Mouse (Mus musculus) midbrain, embryonic 14.5 days (tissue): Measurements from ENCODE around the gene Psmd9. TPM values are rescaled to one million over a fixed set of nuclear protein-coding genes. Genes with fewer than 3 reads are reported as not detected.

Experiments
- ATAC-seq: fragments of 200-750 bp; cut with Nextera tagmentation; 2 replicates; pipeline ENCODE4 v1.8.0; 2017; ENCODE audit warnings: moderate number of reproducible peaks, moderate library complexity; ENCODE audit not compliant: low FRiP score, low TSS enrichment
- DNase-seq: peaks from one replicate; pipeline ENCODE4 v3.0.0-alpha.2; 2015
- H3K27ac ChIP-seq: fragments of 300-500 bp; sonication (generic); replicated peaks from 2 replicates; pipeline ENCODE4 v1.5.1; 2014; ENCODE audit warnings: mild to moderate bottlenecking, low read depth, low read length, moderate library complexity
- H3K27me3 ChIP-seq: fragments of 300-500 bp; sonication (generic); 2 replicates; pipeline ENCODE4 v1.6.1; 2014; ENCODE audit warnings: low read length, control low read depth, mixed read lengths; ENCODE audit not compliant: control insufficient read depth, insufficient read depth
- H3K36me3 ChIP-seq: fragments of 300-500 bp; sonication (generic); 2 replicates; pipeline ENCODE4 v1.6.1; 2014; ENCODE audit warnings: low read length, control low read depth; ENCODE audit not compliant: control insufficient read depth, insufficient read depth
- H3K4me1 ChIP-seq: fragments of 300-500 bp; sonication (generic); 2 replicates; pipeline ENCODE4 v1.6.1; 2014; ENCODE audit warnings: mild to moderate bottlenecking, antibody characterized with exemption, low read length, control low read depth; ENCODE audit not compliant: control insufficient read depth, insufficient read depth
- H3K4me2 ChIP-seq: fragments of 300-500 bp; sonication (generic); 2 replicates; pipeline ENCODE4 v1.6.1; 2014; ENCODE audit warnings: mild to moderate bottlenecking, low read length, moderate library complexity
- H3K4me3 ChIP-seq: fragments of 300-500 bp; sonication (generic); replicated peaks from 2 replicates; pipeline ENCODE4 v1.5.1; 2014; ENCODE audit warnings: low read depth, low read length
- H3K9ac ChIP-seq: fragments of 300-500 bp; sonication (generic); replicated peaks from 2 replicates; pipeline ENCODE4 v1.6.1; 2014; ENCODE audit warnings: mild to moderate bottlenecking, low read length, moderate library complexity
- H3K9me3 ChIP-seq: fragments of 300-500 bp; sonication (generic); 2 replicates; pipeline ENCODE4 v1.6.1; 2016; ENCODE audit warnings: low read length, control low read depth, mixed read lengths; ENCODE audit not compliant: control insufficient read depth
- WGBS: fragments of 180-500 bp; shearing (Covaris S2); extraction: QIAGEN DNeasy Blood & Tissue Kit; methylation state at CpG from one replicate; pipeline ENCODE4 v1.1.7; 2014; 5-methylcytosine and 5-hydroxymethylcytosine counted together
- polyA plus RNA-seq: library from polyadenylated mRNA; unstranded; fragments of >200 nt; fragmentation: Nextera tagmentation; extraction: Ambion mirVana; gene quantifications from 2 replicates; pipeline ENCODE4 v1.2.1, GENCODE M21; 2014

Psmd9 gene
- polyA plus RNA-seq, 1 experiment from 2014 or later: 51.3 TPM

- H3K27ac ChIP-seq: no peak overlapping the region
- H3K9ac ChIP-seq: no peak overlapping the region
- H3K27me3 ChIP-seq: no peaks in the 10 kb centered on the region
- DNase-seq (no peak), ATAC-seq (no peak)
- H3K4me2 ChIP-seq: no peak overlapping the region
- H3K4me3 ChIP-seq: no peak overlapping the region
- H3K4me1 ChIP-seq: peaks cover 52% of the 10 kb centered on the region
- H3K36me3 ChIP-seq: peaks cover 57% of the 10 kb centered on the region
- H3K9me3 ChIP-seq: no peaks in the 10 kb centered on the region
- 86% methylated on average over 17 of the region's 17 CpGs for WGBS
Measured at GRCm38 (mm10) chr5:123147569-123147968, 21.6 kb upstream of the Psmd9 start.

DNA sequence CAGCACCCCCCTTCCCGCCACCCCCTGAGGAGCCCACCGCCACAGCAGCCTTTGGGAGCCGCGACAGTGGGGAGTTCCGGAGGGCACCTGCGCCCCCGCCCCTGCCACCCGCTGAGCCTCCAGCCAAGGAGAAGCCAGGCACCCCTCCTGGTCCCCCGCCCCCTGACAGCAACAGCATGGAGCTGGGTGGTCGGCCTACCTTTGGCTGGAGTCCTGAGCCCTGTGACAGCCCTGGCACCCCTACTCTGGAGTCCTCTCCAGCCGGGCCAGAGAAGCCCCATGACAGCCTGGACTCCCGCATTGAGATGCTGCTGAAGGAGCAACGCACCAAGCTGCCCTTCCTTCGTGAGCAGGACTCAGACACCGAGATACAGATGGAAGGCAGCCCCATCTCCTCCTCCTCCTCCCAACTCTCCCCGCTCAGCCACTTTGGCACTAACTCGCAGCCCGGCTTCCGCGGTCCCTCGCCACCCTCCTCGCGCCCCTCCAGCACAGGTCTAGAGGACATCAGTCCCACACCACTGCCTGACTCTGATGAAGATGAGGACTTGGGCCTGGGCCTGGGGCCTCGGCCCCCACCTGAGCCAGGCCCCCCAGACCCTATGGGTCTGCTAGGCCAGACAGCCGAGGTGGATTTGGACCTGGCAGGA is 21.0 kb upstream of the Psmd9 start:
- Histone ChIP-seq H3K9me3 (no peaks in the 10 kb centered on the region), H3K9ac (0 out of 2 replicates have a peak overlapping the region, but pooled peaks have one; percentile 14), H3K4me2 (peak overlapping the region; percentile 60; the same call in 1 of the 2 replicates), H3K27me3 (no peaks in the 10 kb centered on the region), H3K27ac (no peak overlapping the region), H3K4me1 (peaks cover 52% of the 10 kb centered on the region), H3K36me3 (peaks cover 64% of the 10 kb centered on the region), H3K4me3 (no peak overlapping the region)
- 82% methylated on average over 25 of the region's 25 CpGs for WGBS
- ATAC-seq: no peak
- no peak for DNase-seq

DNA sequence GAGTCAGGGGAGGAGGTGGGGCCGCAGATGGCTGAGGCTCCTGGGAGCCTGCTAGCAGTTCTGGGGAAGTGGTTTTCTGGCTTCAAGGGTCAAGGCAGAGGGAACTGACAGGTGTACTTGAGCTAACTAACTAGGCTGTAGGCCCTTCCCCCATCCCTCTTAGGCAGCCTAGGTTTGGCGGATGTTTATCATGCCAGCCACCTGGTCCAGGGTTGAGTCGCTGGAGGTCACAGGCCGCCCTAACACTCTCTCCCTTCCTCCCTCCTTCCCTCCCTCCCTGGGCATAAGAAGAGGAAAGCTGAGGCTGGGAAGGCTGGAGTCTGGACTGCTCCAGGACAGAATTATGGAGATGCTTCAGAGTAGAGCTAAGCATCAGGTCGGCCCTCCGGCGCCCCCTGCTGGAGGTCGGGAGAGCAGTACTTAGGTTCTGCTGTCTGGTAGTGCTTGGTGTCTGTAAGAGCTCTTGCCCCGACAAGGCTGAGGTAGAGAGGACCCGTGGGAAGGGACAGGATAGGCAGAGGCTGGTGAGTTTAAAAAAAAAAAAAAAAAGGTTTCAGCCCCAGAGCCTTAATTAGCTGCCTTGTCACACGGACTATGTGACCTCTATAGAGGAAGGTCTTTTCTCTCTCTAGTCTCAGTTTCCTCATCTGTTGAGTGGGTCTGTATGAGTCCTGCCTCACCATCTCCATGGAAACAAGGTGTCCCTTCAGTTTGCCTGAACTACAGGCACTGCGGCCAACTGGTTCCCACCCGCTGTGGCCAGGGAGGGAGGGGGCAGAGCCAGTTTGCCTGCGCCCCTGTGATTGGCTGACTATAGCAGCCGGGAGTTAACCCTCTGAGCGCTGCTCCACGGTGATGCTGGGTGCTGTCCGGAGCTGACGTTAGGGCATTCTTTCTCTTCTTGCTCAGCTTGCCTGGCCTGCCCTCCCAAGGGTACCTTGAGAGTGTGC is 19.5 kb upstream of the Psmd9 start:
- DNase-seq: peak; percentile 92
- Histone ChIP-seq H3K27ac (peak overlapping the region; percentile 20; the same call in 1 of the 2 replicates), H3K27me3 (no peaks in the 10 kb centered on the region), H3K9ac (peak overlapping the region; percentile 37), H3K9me3 (no peaks in the 10 kb centered on the region), H3K4me2 (peak overlapping the region; percentile 60), H3K36me3 (peaks cover 79% of the 10 kb centered on the region), H3K4me1 (peaks cover 42% of the 10 kb centered on the region), H3K4me3 (peak overlapping the region; percentile 36)
- 11% methylated on average over 19 of the region's 19 CpGs for WGBS
- peak; percentile 85 for ATAC-seq

DNA sequence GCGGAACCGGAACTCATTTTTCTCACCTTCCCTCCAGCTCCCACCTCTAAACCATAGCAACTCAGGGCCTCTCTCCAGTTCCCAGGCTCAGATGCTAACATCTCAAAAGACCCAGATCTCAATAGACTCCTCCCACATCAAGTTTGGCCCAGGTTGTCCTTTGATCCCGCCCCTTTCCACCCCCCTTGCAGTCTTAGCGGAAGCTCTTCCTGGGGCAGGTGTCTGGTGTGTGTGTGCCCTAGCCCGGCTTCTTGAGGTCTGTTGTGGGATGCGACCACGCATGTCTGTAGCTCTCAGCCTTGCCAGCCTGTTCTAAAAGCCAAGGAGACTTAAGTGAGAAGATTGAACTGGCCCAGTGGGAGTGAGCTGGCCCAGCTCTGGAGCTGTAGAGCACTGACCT is 18.6 kb upstream of the Psmd9 start:
- H3K4me2 ChIP-seq: peak overlapping the region; percentile 60
- ATAC-seq: no peak
- peaks cover 86% of the 10 kb centered on the region for H3K36me3 ChIP-seq
- peak overlapping the region; percentile 36 for H3K4me3 ChIP-seq
- H3K27ac ChIP-seq: no peak overlapping the region
- no peaks in the 10 kb centered on the region for H3K27me3 ChIP-seq
- H3K4me1 ChIP-seq: peaks cover 33% of the 10 kb centered on the region
- peak overlapping the region; percentile 29 for H3K9ac ChIP-seq
- H3K9me3 ChIP-seq: no peaks in the 10 kb centered on the region
- DNase-seq: no peak
- whole genome bisulfite sequencing: 44% methylated on average over 7 of the region's 7 CpGs

DNA sequence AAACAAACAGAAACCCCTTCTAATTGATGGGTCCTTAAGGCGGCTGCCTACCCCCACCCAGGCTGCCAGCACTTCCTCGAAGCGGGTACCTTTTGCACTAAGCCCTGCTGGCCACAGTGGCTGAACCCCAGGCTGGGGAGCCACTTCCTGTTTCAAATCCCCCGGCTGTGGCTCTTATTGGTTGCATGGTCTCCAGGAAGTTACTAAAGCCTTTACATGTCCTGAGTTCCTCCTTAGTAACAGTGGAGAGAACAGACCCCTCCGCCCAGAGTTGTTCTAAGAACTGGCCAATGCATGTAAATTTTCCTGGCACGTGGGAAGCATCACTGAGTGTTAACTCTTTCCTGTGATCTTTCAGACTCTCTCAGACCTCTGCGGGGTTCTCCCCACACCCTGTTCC is 18.1 kb upstream of the Psmd9 start:
- Histone ChIP-seq H3K36me3 (peaks cover 88% of the 10 kb centered on the region), H3K27me3 (no peaks in the 10 kb centered on the region), H3K4me1 (peaks cover 29% of the 10 kb centered on the region), H3K9me3 (no peaks in the 10 kb centered on the region), H3K9ac (peak overlapping the region; percentile 29; the same call in 1 of the 2 replicates), H3K4me3 (peak overlapping the region; percentile 36), H3K4me2 (peak overlapping the region; percentile 60), H3K27ac (no peak overlapping the region)
- ATAC-seq (no peak), DNase-seq (peak; percentile 67)
- WGBS: 47% methylated on average over 7 of the region's 7 CpGs

GRCm38 (mm10) chr5:123151707-123152362 is 17.4 kb upstream of the Psmd9 start:
- Histone ChIP-seq H3K4me3 (no peak overlapping the region), H3K9me3 (no peaks in the 10 kb centered on the region), H3K27ac (no peak overlapping the region), H3K4me1 (peaks cover 29% of the 10 kb centered on the region), H3K4me2 (peak overlapping the region; percentile 60; the same call in 1 of the 2 replicates), H3K27me3 (no peaks in the 10 kb centered on the region), H3K36me3 (peaks cover 88% of the 10 kb centered on the region), H3K9ac (no peak overlapping the region)
- 96% methylated on average over 19 of the region's 19 CpGs for WGBS
- DNase-seq (no peak), ATAC-seq (no peak)

GRCm38 (mm10) chr5:123152901-123153300 is 16.3 kb upstream of the Psmd9 start:
- peaks cover 88% of the 10 kb centered on the region for H3K36me3 ChIP-seq

DNA sequence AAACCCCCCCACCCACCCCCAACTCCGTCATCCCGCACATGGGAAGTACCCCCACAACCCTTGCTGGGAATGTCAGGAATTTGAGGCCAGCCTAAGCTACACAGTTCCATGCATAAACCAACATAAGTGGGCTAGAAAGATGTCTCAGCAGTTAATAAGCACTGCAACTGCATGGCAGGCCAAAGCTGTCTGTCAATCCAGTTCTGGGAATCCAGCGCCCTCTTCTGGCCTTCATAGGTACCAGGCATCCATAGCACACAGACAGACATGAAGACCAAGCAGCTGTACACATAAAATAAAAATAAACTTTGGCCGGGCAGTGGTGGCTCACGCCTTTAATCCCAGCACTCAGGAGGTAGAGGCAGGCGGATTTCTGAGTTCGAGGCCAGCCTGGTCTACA is 13.8 kb upstream of the Psmd9 start:
- peaks cover 95% of the 10 kb centered on the region for H3K36me3 ChIP-seq

More at GRCm38 (mm10) chr5:123152901-123153300, 16.3 kb upstream of the Psmd9 start:
- 89% methylated on average over 1 of the region's 1 CpGs for WGBS
- no peak overlapping the region for H3K27ac ChIP-seq
- H3K9me3 ChIP-seq: no peaks in the 10 kb centered on the region
- ATAC-seq (no peak), DNase-seq (no peak)
- no peak overlapping the region for H3K4me2 ChIP-seq
- no peak overlapping the region for H3K4me3 ChIP-seq
- peaks cover 29% of the 10 kb centered on the region for H3K4me1 ChIP-seq
- H3K9ac ChIP-seq: no peak overlapping the region
- H3K27me3 ChIP-seq: no peaks in the 10 kb centered on the region

More for the DNA sequence above, 13.8 kb upstream of the Psmd9 start:
- DNase-seq (peak; percentile 86), ATAC-seq (no peak)
- H3K9me3 ChIP-seq: no peaks in the 10 kb centered on the region
- peaks cover 12% of the 10 kb centered on the region for H3K4me1 ChIP-seq
- no peaks in the 10 kb centered on the region for H3K27me3 ChIP-seq
- no peak overlapping the region for H3K27ac ChIP-seq
- no peak overlapping the region for H3K4me2 ChIP-seq
- H3K9ac ChIP-seq: no peak overlapping the region
- 54% methylated on average over 7 of the region's 7 CpGs for WGBS
- H3K4me3 ChIP-seq: no peak overlapping the region
